16 mouse cellular contexts compared by ENCODE assay signal in genomic region chr1:190583272-190583671, GRCm38 (mm10).
"Had no signal": no experiment of that assay in that cellular context is flagged by ENCODE, and none has a peak within 500 bp of the region (broad histone marks: within the 10 kb centered on the region; RNA-seq: fewer than 3 reads in every experiment).

No protein-coding gene starts in this region.

- H3K9ac ChIP-seq: limb, embryonic 12.5 days; liver, embryonic 13.5 days; liver, postnatal 0 days; lung, embryonic 15.5 days; midbrain, embryonic 15.5 days; neural tube, embryonic 12.5 days; stomach, embryonic 15.5 days had no signal

- H3K9me3 ChIP-seq: limb, embryonic 12.5 days; liver, embryonic 13.5 days; lung, embryonic 15.5 days; megakaryocyte, embryonic 14.5 days; midbrain, embryonic 15.5 days; neural tube, embryonic 12.5 days; stomach, embryonic 15.5 days had no signal

- H3K4me3 ChIP-seq: limb, embryonic 12.5 days; liver, embryonic 13.5 days; lung, embryonic 15.5 days; megakaryocyte, embryonic 14.5 days; midbrain, embryonic 15.5 days; neural tube, embryonic 12.5 days; stomach, embryonic 15.5 days had no signal

- H3K27me3 ChIP-seq: liver, embryonic 13.5 days; lung, embryonic 15.5 days; megakaryocyte, embryonic 14.5 days; midbrain, embryonic 15.5 days; neural tube, embryonic 12.5 days; stomach, embryonic 15.5 days had no signal

- H3K27ac ChIP-seq: limb, embryonic 12.5 days; liver, embryonic 13.5 days; lung, embryonic 15.5 days; macrophage; midbrain, embryonic 15.5 days; neural tube, embryonic 12.5 days; stomach, embryonic 15.5 days had no signal

- H3K4me2 ChIP-seq: limb, embryonic 12.5 days; liver, embryonic 13.5 days; lung, embryonic 15.5 days; midbrain, embryonic 11.5 days; midbrain, embryonic 15.5 days; neural tube, embryonic 12.5 days; stomach, embryonic 15.5 days had no signal

- DNase-seq: kidney, adult 11 months; kidney, adult 9 months; kidney, postnatal 14 days; liver; liver, embryonic 13.5 days; liver, postnatal 0 days; lung, postnatal 14 days; thymus, postnatal 36 days had no signal

- H3K4me1 ChIP-seq: limb, embryonic 12.5 days; liver, embryonic 13.5 days; lung, embryonic 15.5 days; megakaryocyte, embryonic 14.5 days; midbrain, embryonic 15.5 days; neural tube, embryonic 12.5 days; stomach, embryonic 15.5 days had no signal

- H3K36me3 ChIP-seq: limb, embryonic 12.5 days; liver, embryonic 13.5 days; lung, embryonic 15.5 days; midbrain, embryonic 15.5 days; neural tube, embryonic 12.5 days; stomach, embryonic 15.5 days had no signal

- ATAC-seq: liver, postnatal 0 days; midbrain, embryonic 15.5 days had no signal
